Mouse (Mus musculus): ENCODE data around the gene Trappc1. TPM values are rescaled to one million over a fixed set of nuclear protein-coding genes. Genes with fewer than 3 reads are reported as not detected.

The Trappc1 gene
- total and polyA plus RNA-seq, 2 experiments from 2014 or later, result 161 to 205 TPM

- Histone ChIP-seq H3K27me3 (ENCODE audit: insufficient read depth, low read length) (no peaks in the 10 kb centered on the region), H3K4me2 (ENCODE audit: low read depth, low read length, poor library complexity, severe bottlenecking) (no peak overlapping the region), H3K27ac (ENCODE audit: low read depth, low read length) (no peak overlapping the region), H3K9ac (replicated peaks; ENCODE audit: low read length, poor library complexity, severe bottlenecking) (no peak overlapping the region), H3K36me3 (ENCODE audit: insufficient read depth, low read length) (peaks cover 30% of the 10 kb centered on the region), H3K4me3 (ENCODE audit: low read depth, low read length) (no peak overlapping the region), H3K9me3 (ENCODE audit: low read length) (no peaks in the 10 kb centered on the region), H3K4me1 (ENCODE audit: insufficient read depth, low read length) (no peaks in the 10 kb centered on the region)
- DNase-seq (ENCODE audit: low spot score) (no peak), ATAC-seq (ENCODE audit: low FRiP score) (no peak)
- 87% methylated on average over 2 of the region's 2 CpGs for WGBS
- TF ChIP-seq CTCF (IDR thresholded peaks at IDR 0.05), result no peak
Observed at GRCm38 (mm10) chr11:69297799-69298198, 26.0 kb upstream of the Trappc1 start.

- no peak for ATAC-seq (ENCODE audit: low FRiP score)
- Histone ChIP-seq H3K4me1 (ENCODE audit: insufficient read depth, low read length) (no peaks in the 10 kb centered on the region), H3K4me3 (ENCODE audit: low read depth, low read length) (no peak overlapping the region), H3K9ac (replicated peaks; ENCODE audit: low read length, poor library complexity, severe bottlenecking) (no peak overlapping the region), H3K36me3 (ENCODE audit: insufficient read depth, low read length) (peaks cover 34% of the 10 kb centered on the region), H3K9me3 (ENCODE audit: low read length) (no peaks in the 10 kb centered on the region), H3K27me3 (ENCODE audit: insufficient read depth, low read length) (no peaks in the 10 kb centered on the region), H3K27ac (ENCODE audit: low read depth, low read length) (no peak overlapping the region), H3K4me2 (ENCODE audit: low read depth, low read length, poor library complexity, severe bottlenecking) (no peak overlapping the region)
- DNase-seq (ENCODE audit: low spot score), result no peak
- no peak for TF ChIP-seq CTCF (IDR thresholded peaks at IDR 0.05)
- 66% methylated on average over 7 of the region's 7 CpGs for WGBS
Observed at GRCm38 (mm10) chr11:69298231-69298630, 25.5 kb upstream of the Trappc1 start.

GRCm38 (mm10) chr11:69302817-69303216, 21.0 kb upstream of the Trappc1 start:
- no peak for TF ChIP-seq CTCF (IDR thresholded peaks at IDR 0.05)
- Histone ChIP-seq H3K9me3 (ENCODE audit: low read length) (no peaks in the 10 kb centered on the region), H3K4me1 (ENCODE audit: insufficient read depth, low read length) (no peaks in the 10 kb centered on the region), H3K27ac (ENCODE audit: low read depth, low read length) (no peak overlapping the region), H3K36me3 (ENCODE audit: insufficient read depth, low read length) (peaks cover 59% of the 10 kb centered on the region), H3K4me2 (ENCODE audit: low read depth, low read length, poor library complexity, severe bottlenecking) (no peak overlapping the region), H3K9ac (replicated peaks; ENCODE audit: low read length, poor library complexity, severe bottlenecking) (no peak overlapping the region), H3K4me3 (ENCODE audit: low read depth, low read length) (no peak overlapping the region), H3K27me3 (ENCODE audit: insufficient read depth, low read length) (no peaks in the 10 kb centered on the region)
- WGBS, result 92% methylated on average over 7 of the region's 7 CpGs
- ATAC-seq (ENCODE audit: low FRiP score) (no peak), DNase-seq (ENCODE audit: low spot score) (no peak)

GRCm38 (mm10) chr11:69305291-69305690, 18.5 kb upstream of the Trappc1 start:
- 94% methylated on average over 9 of the region's 9 CpGs for WGBS
- ATAC-seq (ENCODE audit: low FRiP score), result no peak
- TF ChIP-seq CTCF (IDR thresholded peaks at IDR 0.05), result no peak
- Histone ChIP-seq H3K27me3 (ENCODE audit: insufficient read depth, low read length) (no peaks in the 10 kb centered on the region), H3K9me3 (ENCODE audit: low read length) (no peaks in the 10 kb centered on the region), H3K4me2 (ENCODE audit: low read depth, low read length, poor library complexity, severe bottlenecking) (no peak overlapping the region), H3K4me1 (ENCODE audit: insufficient read depth, low read length) (no peaks in the 10 kb centered on the region), H3K27ac (ENCODE audit: low read depth, low read length) (no peak overlapping the region), H3K4me3 (ENCODE audit: low read depth, low read length) (no peak overlapping the region), H3K9ac (replicated peaks; ENCODE audit: low read length, poor library complexity, severe bottlenecking) (no peak overlapping the region), H3K36me3 (ENCODE audit: insufficient read depth, low read length) (peaks cover 63% of the 10 kb centered on the region)
- no peak for DNase-seq (ENCODE audit: low spot score)

- TF ChIP-seq CTCF (IDR thresholded peaks at IDR 0.05), result no peak
- Histone ChIP-seq H3K9ac (replicated peaks; ENCODE audit: low read length, poor library complexity, severe bottlenecking) (no peak overlapping the region), H3K27ac (ENCODE audit: low read depth, low read length) (no peak overlapping the region), H3K4me3 (ENCODE audit: low read depth, low read length) (no peak overlapping the region), H3K27me3 (ENCODE audit: insufficient read depth, low read length) (no peaks in the 10 kb centered on the region), H3K4me2 (ENCODE audit: low read depth, low read length, poor library complexity, severe bottlenecking) (no peak overlapping the region), H3K36me3 (ENCODE audit: insufficient read depth, low read length) (peaks cover 65% of the 10 kb centered on the region), H3K9me3 (ENCODE audit: low read length) (no peaks in the 10 kb centered on the region), H3K4me1 (ENCODE audit: insufficient read depth, low read length) (no peaks in the 10 kb centered on the region)
- WGBS, result 94% methylated on average over 2 of the region's 2 CpGs
- ATAC-seq (ENCODE audit: low FRiP score), result no peak
- no peak for DNase-seq (ENCODE audit: low spot score)
Observed at GRCm38 (mm10) chr11:69306039-69306438, 17.7 kb upstream of the Trappc1 start.

- ATAC-seq (ENCODE audit: low FRiP score) (no peak), DNase-seq (ENCODE audit: low spot score) (peak; percentile 64)
- Histone ChIP-seq H3K4me1 (ENCODE audit: insufficient read depth, low read length) (no peaks in the 10 kb centered on the region), H3K27me3 (ENCODE audit: insufficient read depth, low read length) (no peaks in the 10 kb centered on the region), H3K4me3 (ENCODE audit: low read depth, low read length) (no peak overlapping the region), H3K27ac (ENCODE audit: low read depth, low read length) (no peak overlapping the region), H3K4me2 (ENCODE audit: low read depth, low read length, poor library complexity, severe bottlenecking) (no peak overlapping the region), H3K9ac (replicated peaks; ENCODE audit: low read length, poor library complexity, severe bottlenecking) (no peak overlapping the region), H3K36me3 (ENCODE audit: insufficient read depth, low read length) (peaks cover 49% of the 10 kb centered on the region), H3K9me3 (ENCODE audit: low read length) (no peaks in the 10 kb centered on the region)
- TF ChIP-seq CTCF (IDR thresholded peaks at IDR 0.05), result no peak
- 74% methylated on average over 7 of the region's 7 CpGs for WGBS
Observed at GRCm38 (mm10) chr11:69311266-69311665, 12.5 kb upstream of the Trappc1 start.

Data from midbrain, postnatal 0 days (tissue).